Mouse (Mus musculus): ENCODE data around the gene Kiss1. TPM values are rescaled to one million over a fixed set of nuclear protein-coding genes. Genes with fewer than 3 reads are reported as not detected.

Kiss1 gene
- 7.7 and 8.3 TPM in 2 replicates for polyA plus RNA-seq (2015; fragmentation: Nextera tagmentation; extraction: Ambion mirVana)

- 66% methylated on average over 13 of the region's 13 CpGs for WGBS
- no peaks in the 10 kb centered on the region for H3K36me3 ChIP-seq
- no peak within 1 kb of the TSS; the same call in 1 of the 2 replicates for H3K27ac ChIP-seq
- ATAC-seq (ENCODE audit: borderline replicate concordance, extremely low read depth, low FRiP score, low TSS enrichment) = 0 out of 2 replicates have a peak, but pooled peaks have one; percentile 43
- H3K9me3 ChIP-seq = no peaks in the 10 kb centered on the region
- no peak within 1 kb of the TSS for H3K4me2 ChIP-seq
- peaks cover 23% of the 10 kb centered on the region for H3K4me1 ChIP-seq
- no peak within 1 kb of the TSS for H3K4me3 ChIP-seq
- no peaks in the 10 kb centered on the region for H3K27me3 ChIP-seq
- H3K9ac ChIP-seq = no peak within 1 kb of the TSS
These were observed at the start of gene Kiss1 for GRCm38 (mm10) chr1:133321267-133321925. Gene Kiss1, plus strand, starts transcription at chr1:133321875.

GRCm38 (mm10) chr1:133274163-133274562 lies 47.5 kb upstream of the Kiss1 start:
- H3K36me3 ChIP-seq = no peaks in the 10 kb centered on the region
- no peak overlapping the region for H3K9ac ChIP-seq
- 93% methylated on average over 19 of the region's 19 CpGs for WGBS
- no peak overlapping the region for H3K4me2 ChIP-seq
- H3K4me3 ChIP-seq = no peak overlapping the region
- H3K27ac ChIP-seq = no peak overlapping the region
- no peaks in the 10 kb centered on the region for H3K27me3 ChIP-seq
- no peak for ATAC-seq (ENCODE audit: borderline replicate concordance, extremely low read depth, low FRiP score, low TSS enrichment)
- no peaks in the 10 kb centered on the region for H3K9me3 ChIP-seq
- H3K4me1 ChIP-seq = peaks cover 9% of the 10 kb centered on the region

- no peak overlapping the region for H3K27ac ChIP-seq
- H3K36me3 ChIP-seq = no peaks in the 10 kb centered on the region
- no peak overlapping the region for H3K4me2 ChIP-seq
- no peaks in the 10 kb centered on the region for H3K9me3 ChIP-seq
- ATAC-seq (ENCODE audit: borderline replicate concordance, extremely low read depth, low FRiP score, low TSS enrichment) = no peak
- H3K9ac ChIP-seq = no peak overlapping the region
- peaks cover 6% of the 10 kb centered on the region; the same call in 1 of the 2 replicates for H3K4me1 ChIP-seq
- 59% methylated on average over 5 of the region's 5 CpGs for WGBS
- H3K4me3 ChIP-seq = no peak overlapping the region
- H3K27me3 ChIP-seq = no peaks in the 10 kb centered on the region
These were observed 44.7 kb upstream of the Kiss1 start for GRCm38 (mm10) chr1:133276983-133277382.

- Histone ChIP-seq H3K4me2 (no peak overlapping the region), H3K27ac (no peak overlapping the region), H3K4me1 (peaks cover 6% of the 10 kb centered on the region; the same call in 1 of the 2 replicates), H3K4me3 (no peak overlapping the region), H3K9me3 (no peaks in the 10 kb centered on the region), H3K27me3 (no peaks in the 10 kb centered on the region), H3K9ac (no peak overlapping the region), H3K36me3 (no peaks in the 10 kb centered on the region)
- WGBS = 65% methylated on average over 6 of the region's 6 CpGs
- ATAC-seq (ENCODE audit: borderline replicate concordance, extremely low read depth, low FRiP score, low TSS enrichment) = no peak
These were observed 43.1 kb upstream of the Kiss1 start for GRCm38 (mm10) chr1:133278539-133278938.

GRCm38 (mm10) chr1:133278946-133279631 lies 42.6 kb upstream of the Kiss1 start:
- no peaks in the 10 kb centered on the region for H3K36me3 ChIP-seq
- peaks cover 6% of the 10 kb centered on the region; the same call in 1 of the 2 replicates for H3K4me1 ChIP-seq
- H3K9me3 ChIP-seq = no peaks in the 10 kb centered on the region
- H3K27me3 ChIP-seq = no peaks in the 10 kb centered on the region
- no peak overlapping the region for H3K4me3 ChIP-seq
- no peak overlapping the region for H3K4me2 ChIP-seq
- no peak overlapping the region for H3K9ac ChIP-seq
- H3K27ac ChIP-seq = no peak overlapping the region
- ATAC-seq (ENCODE audit: borderline replicate concordance, extremely low read depth, low FRiP score, low TSS enrichment) = peak; percentile 36; the same call in 1 of the 2 replicates
- WGBS = 51% methylated on average over 15 of the region's 15 CpGs

- no peak for ATAC-seq (ENCODE audit: borderline replicate concordance, extremely low read depth, low FRiP score, low TSS enrichment)
- 61% methylated on average over 11 of the region's 11 CpGs for WGBS
These were observed 42.0 kb upstream of the Kiss1 start for GRCm38 (mm10) chr1:133279632-133280093.

GRCm38 (mm10) chr1:133280537-133280936 lies 41.1 kb upstream of the Kiss1 start:
- Histone ChIP-seq H3K4me3 (no peak overlapping the region), H3K4me1 (peaks cover 6% of the 10 kb centered on the region; the same call in 1 of the 2 replicates), H3K27me3 (no peaks in the 10 kb centered on the region), H3K9me3 (no peaks in the 10 kb centered on the region), H3K9ac (no peak overlapping the region), H3K4me2 (no peak overlapping the region), H3K27ac (no peak overlapping the region), H3K36me3 (no peaks in the 10 kb centered on the region)
- ATAC-seq (ENCODE audit: borderline replicate concordance, extremely low read depth, low FRiP score, low TSS enrichment) = no peak
- WGBS = 83% methylated on average over 2 of the region's 2 CpGs

More at GRCm38 (mm10) chr1:133279632-133280093, 42.0 kb upstream of the Kiss1 start:
- Histone ChIP-seq H3K4me2 (no peak overlapping the region), H3K9ac (no peak overlapping the region), H3K36me3 (no peaks in the 10 kb centered on the region), H3K9me3 (no peaks in the 10 kb centered on the region), H3K4me1 (peaks cover 6% of the 10 kb centered on the region; the same call in 1 of the 2 replicates), H3K27me3 (no peaks in the 10 kb centered on the region), H3K4me3 (no peak overlapping the region), H3K27ac (no peak overlapping the region)

- H3K27ac ChIP-seq = no peak overlapping the region
- 86% methylated on average over 7 of the region's 7 CpGs for WGBS
- no peaks in the 10 kb centered on the region for H3K27me3 ChIP-seq
- H3K4me2 ChIP-seq = no peak overlapping the region
- no peaks in the 10 kb centered on the region for H3K4me1 ChIP-seq
- no peaks in the 10 kb centered on the region for H3K36me3 ChIP-seq
- no peak for ATAC-seq (ENCODE audit: borderline replicate concordance, extremely low read depth, low FRiP score, low TSS enrichment)
- no peak overlapping the region for H3K9ac ChIP-seq
- H3K9me3 ChIP-seq = no peaks in the 10 kb centered on the region
- no peak overlapping the region for H3K4me3 ChIP-seq
These were observed 35.8 kb upstream of the Kiss1 start for GRCm38 (mm10) chr1:133285907-133286306.

- no peak for ATAC-seq (ENCODE audit: borderline replicate concordance, extremely low read depth, low FRiP score, low TSS enrichment)
- H3K4me1 ChIP-seq = no peaks in the 10 kb centered on the region
These were observed 34.6 kb upstream of the Kiss1 start for GRCm38 (mm10) chr1:133287051-133287450.

GRCm38 (mm10) chr1:133287880-133288279 lies 33.8 kb upstream of the Kiss1 start:
- H3K9ac ChIP-seq = no peak overlapping the region
- no peaks in the 10 kb centered on the region for H3K27me3 ChIP-seq
- ATAC-seq (ENCODE audit: borderline replicate concordance, extremely low read depth, low FRiP score, low TSS enrichment) = no peak
- no peaks in the 10 kb centered on the region for H3K9me3 ChIP-seq
- no peak overlapping the region for H3K4me3 ChIP-seq
- no peaks in the 10 kb centered on the region for H3K4me1 ChIP-seq
- H3K27ac ChIP-seq = no peak overlapping the region
- 87% methylated on average over 12 of the region's 12 CpGs for WGBS
- H3K4me2 ChIP-seq = no peak overlapping the region
- no peaks in the 10 kb centered on the region for H3K36me3 ChIP-seq

More at GRCm38 (mm10) chr1:133287051-133287450, 34.6 kb upstream of the Kiss1 start:
- Histone ChIP-seq H3K4me3 (no peak overlapping the region), H3K4me2 (no peak overlapping the region), H3K9me3 (no peaks in the 10 kb centered on the region), H3K27me3 (no peaks in the 10 kb centered on the region), H3K36me3 (no peaks in the 10 kb centered on the region), H3K27ac (no peak overlapping the region), H3K9ac (no peak overlapping the region)
- 86% methylated on average over 4 of the region's 4 CpGs for WGBS

- peaks cover 11% of the 10 kb centered on the region for H3K4me1 ChIP-seq
- no peak overlapping the region for H3K4me2 ChIP-seq
- WGBS = 90% methylated on average over 6 of the region's 6 CpGs
- no peak overlapping the region for H3K9ac ChIP-seq
- H3K27me3 ChIP-seq = no peaks in the 10 kb centered on the region
- H3K9me3 ChIP-seq = no peaks in the 10 kb centered on the region
- H3K27ac ChIP-seq = no peak overlapping the region
- H3K4me3 ChIP-seq = no peak overlapping the region
- H3K36me3 ChIP-seq = no peaks in the 10 kb centered on the region
- ATAC-seq (ENCODE audit: borderline replicate concordance, extremely low read depth, low FRiP score, low TSS enrichment) = no peak
These were observed 29.8 kb upstream of the Kiss1 start for GRCm38 (mm10) chr1:133291888-133292287.

- Histone ChIP-seq H3K27me3 (0 out of 2 replicates have a peak, but pooled peaks cover under 1% of the 10 kb centered on the region), H3K4me2 (no peak overlapping the region), H3K36me3 (no peaks in the 10 kb centered on the region), H3K4me1 (peaks cover 11% of the 10 kb centered on the region), H3K9ac (no peak overlapping the region), H3K9me3 (no peaks in the 10 kb centered on the region), H3K27ac (no peak overlapping the region), H3K4me3 (no peak overlapping the region)
- ATAC-seq (ENCODE audit: borderline replicate concordance, extremely low read depth, low FRiP score, low TSS enrichment) = no peak
These were observed 29.1 kb upstream of the Kiss1 start for GRCm38 (mm10) chr1:133292608-133293007.

All from lung, embryonic 15.5 days (tissue).